Mouse (Mus musculus) midbrain, embryonic 11.5 days (tissue): Measurements from ENCODE around the gene Pnpla8. TPM values are rescaled to one million over a fixed set of nuclear protein-coding genes. Genes with fewer than 3 reads are reported as not detected.
A peak's percentile ranks its signal among the peaks of the same experiment; 100 is the strongest.

ENCODE experiments used
- ATAC-seq: fragments of 200-750 bp; cut with Nextera tagmentation; 2 replicates; pipeline ENCODE4 v1.8.0; 2017; ENCODE audit warnings: moderate TSS enrichment, moderate library complexity; ENCODE audit not compliant: low FRiP score
- DNase-seq: peaks from one replicate; pipeline ENCODE4 v3.0.0; 2015; ENCODE audit warnings: low spot score; ENCODE audit errors: missing footprints
- H3K27ac ChIP-seq: fragments of 300-500 bp; sonication (generic); 2 replicates; pipeline ENCODE4 v1.5.1; 2014; ENCODE audit warnings: low read depth, low read length
- H3K27me3 ChIP-seq: fragments of 300-500 bp; sonication (generic); 2 replicates; pipeline ENCODE4 v1.6.1; 2014; ENCODE audit warnings: mild to moderate bottlenecking, low read length, moderate library complexity, mixed read lengths; ENCODE audit not compliant: control insufficient read depth, insufficient read depth
- H3K36me3 ChIP-seq: fragments of 300-500 bp; sonication (generic); 2 replicates; pipeline ENCODE4 v1.6.1; 2014; ENCODE audit warnings: mild to moderate bottlenecking, low read length, moderate library complexity, mixed read lengths; ENCODE audit not compliant: control insufficient read depth, insufficient read depth
- H3K4me1 ChIP-seq: fragments of 300-500 bp; sonication (generic); 2 replicates; pipeline ENCODE4 v1.6.1; 2014; ENCODE audit warnings: low read length; ENCODE audit not compliant: control insufficient read depth, insufficient read depth
- H3K4me2 ChIP-seq: fragments of 300-500 bp; sonication (generic); 2 replicates; pipeline ENCODE4 v1.6.1; 2014; ENCODE audit warnings: mild to moderate bottlenecking, moderate library complexity
- H3K4me3 ChIP-seq: fragments of 300-500 bp; sonication (generic); 2 replicates; pipeline ENCODE4 v1.5.1; 2014; ENCODE audit warnings: low read depth, low read length
- H3K9ac ChIP-seq: fragments of 300-500 bp; sonication (generic); 2 replicates; pipeline ENCODE4 v1.6.1; 2014; ENCODE audit warnings: low read length
- H3K9me3 ChIP-seq: fragments of 300-500 bp; sonication (generic); 2 replicates; pipeline ENCODE4 v1.6.1; 2016; ENCODE audit warnings: low read length; ENCODE audit not compliant: control insufficient read depth
- WGBS: fragments of 180-500 bp; shearing (Covaris S2); extraction: QIAGEN DNeasy Blood & Tissue Kit; methylation state at CpG from one replicate; pipeline ENCODE4 v1.1.7; 2014; 5-methylcytosine and 5-hydroxymethylcytosine counted together
- polyA plus RNA-seq: library from polyadenylated mRNA; unstranded; fragments of >200 nt; fragmentation: Nextera tagmentation; extraction: Ambion mirVana; gene quantifications from 2 replicates; pipeline ENCODE4 v1.2.1, GENCODE M21; 2014

Pnpla8 gene
- polyA plus RNA-seq, 1 experiment from 2014 or later, result 95.6 TPM

GRCm38 (mm10) chr12:44300793-44301192 is 79.6 kb downstream of the Pnpla8 start:
- ATAC-seq (no peak), DNase-seq (no peak)
- H3K9ac ChIP-seq, result no peak overlapping the region
- H3K36me3 ChIP-seq, result 0 out of 2 replicates have a peak, but pooled peaks cover 2% of the 10 kb centered on the region
- no peak overlapping the region for H3K27ac ChIP-seq
- no peaks in the 10 kb centered on the region for H3K27me3 ChIP-seq
- no peaks in the 10 kb centered on the region for H3K4me1 ChIP-seq
- H3K4me3 ChIP-seq, result no peak overlapping the region
- H3K9me3 ChIP-seq, result no peaks in the 10 kb centered on the region
- H3K4me2 ChIP-seq, result no peak overlapping the region

DNA sequence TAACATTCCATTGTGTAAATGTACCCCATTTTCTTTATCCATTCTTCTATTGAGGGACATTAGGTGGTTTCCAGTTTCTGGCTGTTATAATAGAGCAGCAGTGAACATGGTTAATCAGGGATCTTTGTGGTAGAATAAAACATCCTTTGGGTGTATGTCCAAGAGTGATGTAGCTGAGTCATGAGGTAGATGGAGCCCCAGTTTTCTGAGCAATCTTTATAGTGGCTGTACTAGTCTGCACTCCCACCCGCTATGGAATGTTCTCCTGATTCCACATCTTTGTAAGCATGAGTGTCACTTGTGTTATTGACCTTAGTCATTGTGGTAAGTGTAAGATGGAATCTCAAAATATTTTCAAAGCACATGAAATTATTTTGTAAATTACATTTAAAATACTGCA is 82.8 kb downstream of the Pnpla8 start:
- WGBS, result 95% methylated on average over 1 of the region's 1 CpGs
- no peaks in the 10 kb centered on the region for H3K27me3 ChIP-seq
- no peak for ATAC-seq

DNA sequence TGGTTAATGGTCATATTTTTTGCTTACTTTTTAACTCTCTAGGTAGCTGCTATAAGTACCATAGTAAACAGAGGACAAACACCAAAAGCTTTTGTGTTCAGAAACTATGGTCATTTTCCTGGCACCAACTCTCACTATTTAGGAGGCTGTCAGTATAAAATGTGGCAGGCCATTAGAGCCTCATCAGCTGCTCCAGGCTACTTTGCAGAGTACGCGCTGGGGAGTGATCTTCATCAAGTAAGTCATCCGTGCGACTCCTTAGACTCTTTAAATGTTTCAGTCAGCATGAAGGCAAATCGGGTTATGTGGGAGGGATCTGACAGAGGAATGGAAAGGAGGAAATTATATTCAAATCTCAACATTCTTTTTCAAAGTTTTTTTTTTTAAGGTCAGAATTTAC is 83.7 kb downstream of the Pnpla8 start:
- no peaks in the 10 kb centered on the region for H3K4me1 ChIP-seq
- 86% methylated on average over 5 of the region's 5 CpGs for WGBS
- DNase-seq, result no peak
- H3K36me3 ChIP-seq, result peaks cover 2% of the 10 kb centered on the region; the same call in 1 of the 2 replicates
- H3K9me3 ChIP-seq, result no peaks in the 10 kb centered on the region
- H3K4me3 ChIP-seq, result no peak overlapping the region
- no peaks in the 10 kb centered on the region for H3K27me3 ChIP-seq
- H3K9ac ChIP-seq, result no peak overlapping the region
- H3K4me2 ChIP-seq, result no peak overlapping the region
- H3K27ac ChIP-seq, result no peak overlapping the region
- no peak for ATAC-seq

More for the DNA sequence above, 82.8 kb downstream of the Pnpla8 start:
- no peak for DNase-seq
- H3K4me3 ChIP-seq, result no peak overlapping the region
- peaks cover 2% of the 10 kb centered on the region; the same call in 1 of the 2 replicates for H3K36me3 ChIP-seq
- no peaks in the 10 kb centered on the region for H3K4me1 ChIP-seq
- no peak overlapping the region for H3K27ac ChIP-seq
- H3K9me3 ChIP-seq, result no peaks in the 10 kb centered on the region
- H3K9ac ChIP-seq, result no peak overlapping the region
- no peak overlapping the region for H3K4me2 ChIP-seq

- Histone ChIP-seq H3K27me3 (no peaks in the 10 kb centered on the region), H3K4me3 (no peak overlapping the region), H3K27ac (no peak overlapping the region), H3K4me1 (no peaks in the 10 kb centered on the region), H3K9ac (no peak overlapping the region), H3K9me3 (no peaks in the 10 kb centered on the region), H3K4me2 (no peak overlapping the region), H3K36me3 (peaks cover 2% of the 10 kb centered on the region; the same call in 1 of the 2 replicates)
- no peak for DNase-seq
- ATAC-seq, result no peak
- 82% methylated on average over 3 of the region's 3 CpGs for WGBS
Measured at GRCm38 (mm10) chr12:44308221-44308620, 87.1 kb downstream of the Pnpla8 start.

- ATAC-seq, result no peak
- no peaks in the 10 kb centered on the region for H3K4me1 ChIP-seq
- no peaks in the 10 kb centered on the region for H3K9me3 ChIP-seq
- 91% methylated on average over 2 of the region's 2 CpGs for WGBS
- no peaks in the 10 kb centered on the region for H3K36me3 ChIP-seq
- no peak for DNase-seq
- H3K9ac ChIP-seq, result no peak overlapping the region
- no peaks in the 10 kb centered on the region for H3K27me3 ChIP-seq
- H3K4me2 ChIP-seq, result no peak overlapping the region
- no peak overlapping the region for H3K27ac ChIP-seq
- no peak overlapping the region for H3K4me3 ChIP-seq
Measured at GRCm38 (mm10) chr12:44315212-44315611, 94.0 kb downstream of the Pnpla8 start.

GRCm38 (mm10) chr12:44325091-44325490 is 103.9 kb downstream of the Pnpla8 start:
- H3K9ac ChIP-seq, result no peak overlapping the region
- H3K36me3 ChIP-seq, result no peaks in the 10 kb centered on the region
- no peaks in the 10 kb centered on the region for H3K9me3 ChIP-seq
- H3K27ac ChIP-seq, result no peak overlapping the region
- H3K4me1 ChIP-seq, result no peaks in the 10 kb centered on the region
- no peaks in the 10 kb centered on the region; the same call in 1 of the 2 replicates for H3K27me3 ChIP-seq
- no peak overlapping the region for H3K4me3 ChIP-seq
- ATAC-seq (no peak), DNase-seq (no peak)
- H3K4me2 ChIP-seq, result no peak overlapping the region

GRCm38 (mm10) chr12:44327452-44327851 is 106.3 kb downstream of the Pnpla8 start:
- H3K9me3 ChIP-seq, result no peaks in the 10 kb centered on the region
- no peak overlapping the region for H3K4me2 ChIP-seq
- no peak overlapping the region for H3K27ac ChIP-seq
- H3K27me3 ChIP-seq, result no peaks in the 10 kb centered on the region; the same call in 1 of the 2 replicates
- no peak overlapping the region for H3K9ac ChIP-seq
- DNase-seq (no peak), ATAC-seq (no peak)
- 31% methylated on average over 6 of the region's 6 CpGs for WGBS
- H3K4me1 ChIP-seq, result peaks cover 10% of the 10 kb centered on the region; the same call in 1 of the 2 replicates
- no peak overlapping the region for H3K4me3 ChIP-seq
- H3K36me3 ChIP-seq, result no peaks in the 10 kb centered on the region

GRCm38 (mm10) chr12:44328381-44329315 is 107.5 kb downstream of the Pnpla8 start, which contains the start of gene Nrcam:
Gene Nrcam (plus strand): TSS chr12:44328885.
- peak within 1 kb of the TSS; percentile 89 for H3K27ac ChIP-seq
- no peaks in the 10 kb centered on the region for H3K36me3 ChIP-seq
- peaks cover 10% of the 10 kb centered on the region; the same call in 1 of the 2 replicates for H3K4me1 ChIP-seq
- peak; percentile 97 for DNase-seq
- ATAC-seq, result peak; percentile 82
- H3K9ac ChIP-seq, result peak within 1 kb of the TSS; percentile 86
- no peaks in the 10 kb centered on the region; the same call in 1 of the 2 replicates for H3K27me3 ChIP-seq
- WGBS, result 2% methylated on average over 67 of the region's 74 CpGs
- peak within 1 kb of the TSS; percentile 75 for H3K4me3 ChIP-seq
- H3K4me2 ChIP-seq, result peak within 1 kb of the TSS; percentile 95
- H3K9me3 ChIP-seq, result no peaks in the 10 kb centered on the region
